Mouse (Mus musculus) ES-E14 (cell line): ENCODE results near the gene Ebi3. TPM values are rescaled to one million over a fixed set of nuclear protein-coding genes. Genes with fewer than 3 reads are reported as not detected.
A peak's percentile ranks its signal among the peaks of the same experiment; 100 is the strongest.
"Not testable (repeated sequence)": the region's sequence is repeated elsewhere in the genome, so short reads cannot be mapped to it uniquely, and the experiment has no call there.

Experiments used
- DNase-seq: peaks from one replicate; pipeline ENCODE4 v3.0.0-alpha.2; 2013; ENCODE audit warnings: low read depth, low spot score
- H3K27ac ChIP-seq: 2 replicates; pipeline ENCODE4 v1.5.1; 2012; ENCODE audit warnings: low read depth, mild to moderate bottlenecking, low read length, moderate library complexity, mixed read lengths; ENCODE audit not compliant: poor library complexity, insufficient read depth, severe bottlenecking
- H3K36me3 ChIP-seq: 2 replicates; pipeline ENCODE4 v1.6.1; 2012; ENCODE audit warnings: mild to moderate bottlenecking, low read length, moderate library complexity, mixed read lengths; ENCODE audit not compliant: control insufficient read depth, poor library complexity, insufficient read depth, severe bottlenecking
- H3K4me1 ChIP-seq, 2 experiments: fragments of 150-350 bp in 1 of 2; sonication (generic) in 1 of 2; 2 replicates each; pipeline ENCODE4 v1.6.1; 2012; ENCODE audit warnings: low read length in 2 of 2, mild to moderate bottlenecking in 1 of 2, mixed read lengths in 1 of 2; ENCODE audit not compliant: control insufficient read depth in 2 of 2, insufficient read depth in 2 of 2, poor library complexity in 1 of 2
- H3K4me3 ChIP-seq, 2 experiments: fragments of 150-350 bp in 1 of 2; sonication (generic) in 1 of 2; 2 replicates each; pipeline ENCODE4 v1.5.1; 2012; ENCODE audit warnings: low read length in 2 of 2, low read depth in 1 of 2, mild to moderate bottlenecking in 1 of 2, mixed read lengths in 1 of 2; ENCODE audit not compliant: insufficient read depth in 1 of 2, poor library complexity in 1 of 2, severe bottlenecking in 1 of 2
- H3K9ac ChIP-seq: 2 replicates; pipeline ENCODE4 v1.6.1; 2012; ENCODE audit warnings: low read depth, mild to moderate bottlenecking, low read length, mixed read lengths; ENCODE audit not compliant: poor library complexity, insufficient read depth, severe bottlenecking
- H3K9me3 ChIP-seq: fragments of 150-350 bp; sonication (generic); 2 replicates; pipeline ENCODE4 v1.6.1; 2012; ENCODE audit warnings: low read depth, mild to moderate bottlenecking, low read length; ENCODE audit not compliant: control insufficient read depth, insufficient read depth
- CHD2 ChIP-seq: IDR thresholded peaks from 2 replicates; pipeline ENCODE4 v1.6.1; 2014; ENCODE audit warnings: mild to moderate bottlenecking, low read depth, low read length, inconsistent platforms
- HCFC1 ChIP-seq: IDR thresholded peaks from 2 replicates; pipeline ENCODE4 v1.6.1; 2012; ENCODE audit warnings: low read length, inconsistent platforms, borderline replicate concordance; ENCODE audit not compliant: insufficient read depth
- MAFK ChIP-seq: IDR thresholded peaks from 2 replicates; pipeline ENCODE4 v1.6.1; 2014; ENCODE audit warnings: mild to moderate bottlenecking, low read depth, low read length, inconsistent platforms; ENCODE audit not compliant: insufficient read depth
- ZC3H11A ChIP-seq: IDR thresholded peaks from 2 replicates; pipeline ENCODE4 v1.6.1; 2012; ENCODE audit warnings: low read depth, mild to moderate bottlenecking, inconsistent platforms, low read length, borderline replicate concordance
- ZNF384 ChIP-seq: IDR thresholded peaks from 2 replicates; pipeline ENCODE4 v1.6.1; 2012; ENCODE audit warnings: low read depth, low read length, inconsistent platforms
- in situ Hi-C, 2 experiments: fragments of 600-800 bp; cut with MboI; formaldehyde crosslinking; loops; one replicate each; pipeline ENCODE4 v1.15.1; 2025; ENCODE audit warnings: low sequenced_read_pairs in 2 of 2, inconsistent platforms in 1 of 2; ENCODE audit not compliant: unreplicated experiment in 2 of 2
- total RNA-seq: library from RNA; depleted of rRNA; stranded (reverse); fragments of 300-350 nt; gene quantifications from 2 replicates; pipeline ENCODE4 v1.2.3, GENCODE M21; 2012

Gene Ebi3
- total RNA-seq, 1 experiment = 0.49 TPM

DNA sequence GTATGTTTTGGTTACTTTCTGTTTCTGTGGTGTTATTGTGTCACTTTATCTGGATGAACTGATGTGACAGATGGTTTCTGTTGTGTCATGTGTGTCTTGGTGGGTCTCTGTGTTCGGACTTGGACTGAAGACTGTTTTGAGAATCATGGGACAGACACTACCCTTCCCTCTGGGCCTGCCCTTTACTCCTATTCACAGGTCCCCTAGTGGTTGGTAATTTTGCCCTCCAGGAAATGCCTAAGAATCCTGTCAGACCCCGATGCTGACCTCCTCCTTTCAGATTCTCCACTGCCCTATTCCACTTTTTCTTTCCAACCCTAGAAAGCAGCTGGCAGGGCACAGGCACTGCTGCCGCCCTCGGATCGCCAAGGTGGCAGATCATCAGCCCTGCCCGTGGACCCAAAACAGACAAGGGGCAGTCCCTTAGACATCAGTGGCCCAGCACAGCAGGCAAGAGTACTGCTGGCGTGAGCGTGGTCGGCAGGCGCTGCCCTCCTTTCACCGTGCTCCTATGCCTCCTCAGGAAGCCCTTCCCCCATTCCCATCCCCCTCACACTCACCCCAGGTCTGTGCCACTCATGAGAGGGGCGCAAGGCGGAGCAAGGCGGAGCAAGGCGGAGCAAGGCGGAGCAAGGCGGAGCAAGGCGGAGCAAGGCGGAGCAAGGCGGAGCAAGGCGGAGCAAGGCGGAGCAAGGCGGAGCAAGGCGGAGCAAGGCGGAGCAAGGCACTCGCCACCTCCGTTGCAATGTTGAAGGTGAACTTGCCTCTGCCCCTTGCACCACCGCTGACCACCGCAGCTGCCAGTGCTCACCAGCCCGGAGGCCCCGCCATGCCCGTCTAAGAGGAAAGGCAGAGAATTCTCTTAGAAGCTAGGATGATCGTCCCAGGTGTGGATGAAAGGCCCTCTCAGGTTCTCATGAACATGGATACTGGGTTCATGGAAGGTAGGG is 20.6 kb upstream of the Ebi3 start:
- no peak for TF ChIP-seq ZNF384
- TF ChIP-seq MAFK = no peak
- no peak for TF ChIP-seq HCFC1
- no peak for TF ChIP-seq ZC3H11A
- TF ChIP-seq CHD2 = peak; percentile 63
- H3K4me1 ChIP-seq = no peaks in the 10 kb centered on the region; a peak in 1 of 4 replicates
- peak overlapping the region; percentile 83 for H3K9ac ChIP-seq
- in situ Hi-C loops = no loop called here
- peak overlapping the region; percentile 54; the same call in 1 of the 2 replicates for H3K27ac ChIP-seq
- DNase-seq = peak; percentile 83
- peak overlapping the region; percentile 76 to 82 for H3K4me3 ChIP-seq
- H3K36me3 ChIP-seq = no peaks in the 10 kb centered on the region
- peaks cover 3% of the 10 kb centered on the region; the same call in 1 of the 2 replicates for H3K9me3 ChIP-seq

DNA sequence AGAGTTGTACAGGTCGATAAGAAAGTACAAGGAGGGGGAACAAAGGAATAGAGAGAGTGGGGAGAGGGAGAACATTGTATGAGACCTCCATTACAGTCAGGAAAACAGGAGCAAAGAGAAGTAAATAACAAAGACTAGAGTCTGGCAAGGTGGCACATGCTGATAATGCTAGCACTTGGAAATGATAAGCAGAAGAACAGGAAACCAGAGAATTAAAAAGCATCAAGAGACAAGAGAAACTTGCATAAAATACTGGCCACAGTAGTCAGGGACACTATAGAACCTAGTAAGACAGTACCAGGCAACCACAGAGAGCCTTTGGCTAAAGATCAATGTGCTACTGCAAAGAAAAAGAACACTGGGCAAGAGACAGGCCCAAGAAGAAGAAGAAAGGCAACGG is 19.8 kb upstream of the Ebi3 start:
- no peaks in the 10 kb centered on the region for H3K36me3 ChIP-seq
- H3K9me3 ChIP-seq = peaks cover 3% of the 10 kb centered on the region; the same call in 1 of the 2 replicates
- no peak for DNase-seq
- TF ChIP-seq HCFC1 (no peak), CHD2 (no peak), ZNF384 (no peak), ZC3H11A (no peak)
- no peak overlapping the region for H3K9ac ChIP-seq
- no peak overlapping the region for H3K27ac ChIP-seq
- in situ Hi-C loops = no loop called here
- H3K4me1 ChIP-seq = no peaks in the 10 kb centered on the region; a peak in 1 of 4 replicates
- peak overlapping the region; percentile 68 to 82 for H3K4me3 ChIP-seq

DNA sequence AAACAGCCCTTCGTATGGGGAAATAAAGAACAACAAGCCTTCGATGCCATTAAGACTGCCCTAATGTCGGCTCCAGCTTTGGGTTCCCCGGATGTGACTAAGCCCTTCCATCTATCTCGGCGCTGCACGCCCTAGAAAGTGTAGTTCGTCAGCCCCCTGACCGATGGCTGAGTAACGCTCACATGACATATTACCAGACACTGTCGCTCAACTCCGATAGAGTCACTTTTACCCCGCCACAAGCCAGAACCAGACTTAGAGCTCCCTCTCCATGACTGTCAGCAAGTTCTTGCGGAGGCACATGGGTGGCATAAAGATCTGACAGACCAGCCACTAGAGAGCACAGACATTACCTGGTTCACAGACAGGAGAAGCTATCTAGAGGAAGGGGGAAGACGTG is 19.2 kb upstream of the Ebi3 start:
- Histone ChIP-seq H3K9me3 (peaks cover 3% of the 10 kb centered on the region; the same call in 1 of the 2 replicates), H3K27ac (no peak overlapping the region), H3K9ac (no peak overlapping the region), H3K4me1 (no peaks in the 10 kb centered on the region; a peak in 1 of 4 replicates), H3K4me3 (peak overlapping the region in 1 of 2 experiments; percentile 10; a peak in 1 of 4 replicates), H3K36me3 (no peaks in the 10 kb centered on the region)
- TF ChIP-seq MAFK = no peak
- TF ChIP-seq HCFC1 = no peak
- TF ChIP-seq ZNF384 = no peak
- TF ChIP-seq CHD2 = no peak
- no peak for TF ChIP-seq ZC3H11A
- DNase-seq = no peak
- in situ Hi-C loops = no loop called here

DNA sequence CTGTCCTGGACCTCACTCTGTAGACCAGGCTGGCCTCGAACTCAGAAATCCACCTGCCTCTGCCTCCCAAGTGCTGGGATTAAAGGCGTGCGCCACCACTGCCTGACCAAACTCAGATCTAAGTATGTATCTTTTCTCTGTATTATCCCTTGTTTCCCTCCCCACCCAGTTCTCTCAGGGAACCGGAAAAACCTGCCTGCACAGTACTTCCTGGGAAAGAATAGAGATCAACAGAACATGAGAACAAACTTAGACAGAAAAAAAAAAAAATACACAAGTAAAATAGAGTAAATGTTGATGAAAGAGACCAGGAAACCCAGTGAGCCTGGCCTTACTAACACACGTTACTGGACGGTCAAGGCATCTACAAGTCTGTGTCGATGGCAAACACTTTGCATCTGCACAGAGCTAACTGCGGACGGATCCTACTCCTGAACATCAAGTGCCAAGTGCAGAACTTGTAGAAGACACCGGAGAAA is 8.0 kb upstream of the Ebi3 start:
- peak overlapping the region; percentile 67 for H3K9ac ChIP-seq
- in situ Hi-C loops, H3K36me3 ChIP-seq, DNase-seq, H3K4me1 ChIP-seq, H3K9me3 ChIP-seq: not testable (repeated sequence)
- 0 out of 2 replicates have a peak, but pooled peaks have one; percentile 3 for TF ChIP-seq MAFK
- peak overlapping the region; percentile 76; the same call in 1 of the 2 replicates for H3K27ac ChIP-seq
- peak overlapping the region; percentile 77 to 97 for H3K4me3 ChIP-seq
